Mouse (Mus musculus) cortical plate, adult 2 months (tissue): ENCODE results near the gene Cfap45.

Experiments
- CTCF ChIP-seq: fragments of 200-500 bp; IDR thresholded peaks from 2 replicates; pipeline ENCODE4 v1.5.1; 2011; ENCODE audit warnings: mild to moderate bottlenecking, control low read depth, low read length; ENCODE audit not compliant: insufficient read depth; ENCODE audit errors: extremely low read depth
- POLR2A ChIP-seq: fragments of 200-500 bp; IDR thresholded peaks from 2 replicates; pipeline ENCODE4 v1.6.1; 2011; ENCODE audit warnings: mild to moderate bottlenecking, low read length, control low read depth; ENCODE audit not compliant: insufficient read depth; ENCODE audit errors: extremely low read depth

DNA sequence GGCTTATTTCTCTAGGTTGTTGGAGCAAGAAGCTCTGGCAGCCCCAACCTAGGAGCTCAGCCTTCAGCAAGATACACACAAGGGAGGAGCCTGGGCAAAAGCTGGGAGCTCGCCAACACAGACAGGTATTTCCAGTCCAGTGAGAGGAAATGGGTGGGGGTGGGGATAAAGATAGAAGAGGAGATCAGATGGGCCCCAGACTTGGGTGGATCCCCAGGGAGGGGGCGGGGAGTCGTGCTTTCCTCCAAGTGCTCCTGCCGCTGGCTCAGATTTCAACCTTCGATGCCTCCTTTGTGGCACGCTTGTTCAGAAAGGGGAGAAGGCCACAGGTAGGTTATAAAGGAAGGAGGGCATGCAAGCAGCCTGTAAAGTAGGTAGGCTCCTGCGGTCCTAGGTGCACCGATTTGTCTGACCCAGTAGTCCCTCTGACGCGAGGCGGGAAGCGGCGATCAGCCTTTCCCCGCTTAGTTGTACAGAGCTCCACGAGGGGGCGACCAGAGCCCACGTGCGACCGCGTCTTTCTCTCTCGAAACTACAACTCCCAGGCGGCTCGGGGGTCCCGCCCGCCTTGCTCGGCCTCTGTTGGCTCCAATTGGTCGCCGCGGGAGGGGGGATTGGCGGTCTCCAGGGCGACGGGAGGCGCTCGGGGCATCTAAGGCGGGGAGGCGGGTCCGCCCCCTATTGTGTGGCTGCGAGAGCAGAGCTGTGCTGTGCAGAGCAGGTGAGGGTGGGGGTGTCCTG is 38.9 kb upstream of the Cfap45 start, which contains the start of gene Igsf9:
- TF ChIP-seq POLR2A: no peak
- TF ChIP-seq CTCF: 0 out of 2 replicates have a peak, but pooled peaks have one; percentile 2
